11 mouse cellular contexts compared by ENCODE assay signal in the genomic region with DNA sequence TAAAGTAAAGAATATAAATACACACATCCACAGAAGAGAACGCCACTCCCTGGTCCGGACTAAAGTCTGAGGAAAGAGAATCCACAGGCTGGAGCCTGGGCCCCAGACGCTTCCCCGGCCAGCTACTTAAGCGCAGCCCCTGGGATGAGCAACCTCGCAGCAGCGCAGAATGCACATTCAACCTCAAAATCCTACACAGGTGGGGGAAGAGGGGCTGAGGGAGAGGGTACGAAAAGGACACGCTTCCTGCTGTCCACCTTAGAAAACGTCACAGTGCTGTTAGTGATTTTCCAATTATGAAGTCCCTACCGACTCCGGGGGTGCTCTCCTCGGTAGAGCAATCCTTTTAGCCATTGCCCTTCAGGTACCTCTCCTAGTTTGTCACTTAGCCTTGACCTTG. TPM values are rescaled to one million over a fixed set of nuclear protein-coding genes. Genes with fewer than 3 reads are reported as not detected.
DNase-seq lines count a peak whose midpoint lies in the region; ATAC-seq lines count a peak whose summit lies in the region.
"Had no signal": no experiment of that assay in that cellular context is flagged by ENCODE, and none has a peak within 500 bp of the region (broad histone marks: within the 10 kb centered on the region; RNA-seq: fewer than 3 reads in every experiment).

No protein-coding gene starts in this region.

- 21% methylated on average over 13 of the region's 13 CpGs for WGBS in heart, embryonic 14.5 days
- 20% methylated on average over 13 of the region's 13 CpGs for WGBS in hindbrain, embryonic 13.5 days
- WGBS in midbrain, embryonic 11.5 days, result 11% methylated on average over 13 of the region's 13 CpGs

- no peak for DNase-seq in heart, postnatal 25 days (ENCODE audit: low spot score)
- peak; percentile 87 for DNase-seq in midbrain, embryonic 11.5 days (ENCODE audit: low spot score, missing footprints)
- DNase-seq in cerebellum, postnatal 36 days, result no peak
- DNase-seq in cerebellum, adult 9-11 months, result no peak
- DNase-seq: gastrocnemius, postnatal 10 days had no signal

- H3K27ac ChIP-seq in heart, embryonic 14.5 days (replicated peaks in 1 of 2; ENCODE audit: control insufficient read depth in 1 of 2, insufficient read depth in 1 of 2, low read depth in 2 of 2, low read length in 2 of 2), result peak overlapping the region in 1 of 2 experiments; percentile 85; a peak in 1 of 4 replicates
- no peak overlapping the region for H3K27ac ChIP-seq in brown adipose tissue, adult 24 weeks (replicated peaks; ENCODE audit: low read depth, low read length)
- no peak overlapping the region for H3K27ac ChIP-seq in hindbrain, embryonic 13.5 days
- H3K27ac ChIP-seq in midbrain, embryonic 11.5 days (ENCODE audit: low read depth, low read length), result no peak overlapping the region
- H3K27ac ChIP-seq: macrophage had no signal

- peak overlapping the region; percentile 92 for H3K4me2 ChIP-seq in heart, embryonic 14.5 days (ENCODE audit: low read length)
- peak overlapping the region; percentile 95 for H3K4me2 ChIP-seq in hindbrain, embryonic 13.5 days
- H3K4me2 ChIP-seq in midbrain, embryonic 11.5 days, result peak overlapping the region; percentile 96

- H3K9ac ChIP-seq in heart, embryonic 14.5 days (ENCODE audit: low read length), result peak overlapping the region; percentile 78
- no peak overlapping the region for H3K9ac ChIP-seq in hindbrain, embryonic 13.5 days
- H3K9ac ChIP-seq in midbrain, embryonic 11.5 days (ENCODE audit: low read length), result no peak overlapping the region; the same call in 1 of the 2 replicates

- intact Hi-C loops in heart, postnatal 25 days (cut with DNase I), result no loop called here

- H3K36me3 ChIP-seq in heart, embryonic 14.5 days (ENCODE audit: control insufficient read depth, insufficient read depth, low read length), result no peaks in the 10 kb centered on the region
- no peaks in the 10 kb centered on the region for H3K36me3 ChIP-seq in hindbrain, embryonic 13.5 days
- H3K36me3 ChIP-seq in midbrain, embryonic 11.5 days (ENCODE audit: control insufficient read depth, insufficient read depth, low read length), result no peaks in the 10 kb centered on the region

- H3K4me3 ChIP-seq in heart, embryonic 14.5 days (ENCODE audit: control insufficient read depth in 1 of 2, insufficient read depth in 1 of 2, low read depth in 1 of 2, low read length in 2 of 2), result peak overlapping the region; percentile 69 to 72
- peak overlapping the region; percentile 72; the same call in 1 of the 2 replicates for H3K4me3 ChIP-seq in brown adipose tissue, adult 24 weeks (ENCODE audit: insufficient read depth, low read depth, low read length)
- peak overlapping the region; percentile 57 for H3K4me3 ChIP-seq in hindbrain, embryonic 13.5 days
- no peak overlapping the region for H3K4me3 ChIP-seq in midbrain, embryonic 11.5 days (ENCODE audit: low read depth, low read length)

- no peaks in the 10 kb centered on the region for H3K9me3 ChIP-seq in heart, embryonic 14.5 days (ENCODE audit: control insufficient read depth, low read length)
- H3K9me3 ChIP-seq in hindbrain, embryonic 13.5 days, result no peaks in the 10 kb centered on the region
- no peaks in the 10 kb centered on the region for H3K9me3 ChIP-seq in midbrain, embryonic 11.5 days (ENCODE audit: control insufficient read depth, low read length)

- H3K27me3 ChIP-seq in heart, embryonic 14.5 days (ENCODE audit: control insufficient read depth, insufficient read depth, low read length), result no peaks in the 10 kb centered on the region
- H3K27me3 ChIP-seq in hindbrain, embryonic 13.5 days, result peaks cover 24% of the 10 kb centered on the region
- peaks cover 15% of the 10 kb centered on the region for H3K27me3 ChIP-seq in midbrain, embryonic 11.5 days (ENCODE audit: control insufficient read depth, insufficient read depth, low read length)
- H3K27me3 ChIP-seq: CH12.LX had no signal

- no peak for ATAC-seq in heart, embryonic 14.5 days (ENCODE audit: insufficient number of reproducible peaks, insufficient read depth, low FRiP score, low read depth)
- ATAC-seq in hindbrain, embryonic 13.5 days (ENCODE audit: low FRiP score), result no peak
- no peak for ATAC-seq in midbrain, embryonic 11.5 days (ENCODE audit: low FRiP score)
- ATAC-seq in frontal cortex, adult (ENCODE audit: low TSS enrichment), result no peak

- H3K4me1 ChIP-seq in heart, embryonic 14.5 days (ENCODE audit: control insufficient read depth in 2 of 2, insufficient read depth in 2 of 2, low read length in 2 of 2), result peaks cover 6 to 18% of the 10 kb centered on the region in 2 experiments; a peak in 2 of 4 replicates
- 0 out of 2 replicates have a peak, but pooled peaks cover 4% of the 10 kb centered on the region for H3K4me1 ChIP-seq in brown adipose tissue, adult 24 weeks (ENCODE audit: control insufficient read depth, insufficient read depth, insufficient read length, low read length)
- peaks cover 25% of the 10 kb centered on the region for H3K4me1 ChIP-seq in hindbrain, embryonic 13.5 days (replicated peaks)
- peaks cover 5% of the 10 kb centered on the region; the same call in 1 of the 2 replicates for H3K4me1 ChIP-seq in midbrain, embryonic 11.5 days (ENCODE audit: control insufficient read depth, insufficient read depth, low read length)

RNA-seq across cellular contexts. Expression of gene Dgkh, which starts 6.6 kb away (rescaled TPM):
- polyA plus RNA-seq in heart, embryonic 14.5 days (2014; fragmentation: Nextera tagmentation; extraction: Ambion mirVana), result 2.8 and 3.6 TPM in 2 replicates
- total RNA-seq in heart, postnatal 25 days (2021), result 1 to 10 TPM; 6.1 to 7.8 TPM
- polyA plus RNA-seq in brown adipose tissue, adult 24 weeks (2012; ENCODE audit: insufficient read depth, insufficient read length, missing spikeins), result 1.1 and 1.2 TPM in 2 replicates
- 2.3 and 2.9 TPM in 2 replicates for polyA plus RNA-seq in hindbrain, embryonic 13.5 days (2015; fragmentation: Nextera tagmentation; extraction: Ambion mirVana)
- polyA plus RNA-seq in midbrain, embryonic 11.5 days (2014; fragmentation: Nextera tagmentation; extraction: Ambion mirVana), result 1.7 and 1.8 TPM in 2 replicates
